27 mouse cellular contexts compared by ENCODE assay signal in genomic region chr11:45485950-45486349, GRCm38 (mm10).
DNase-seq lines count a peak whose midpoint lies in the region; ATAC-seq and TF ChIP-seq lines count a peak whose summit lies in the region.
"Had no signal": no experiment of that assay in that cellular context is flagged by ENCODE, and none has a peak within 500 bp of the region (broad histone marks: within the 10 kb centered on the region; RNA-seq: fewer than 3 reads in every experiment).

No protein-coding gene starts in this region.

- WGBS in limb, embryonic 11.5 days = 17% methylated on average over 4 of the region's 4 CpGs
- WGBS in limb, embryonic 14.5 days = 23% methylated on average over 4 of the region's 4 CpGs
- WGBS in midbrain, embryonic 15.5 days = 95% methylated on average over 4 of the region's 4 CpGs

- no peaks in the 10 kb centered on the region for H3K9me3 ChIP-seq in limb, embryonic 11.5 days (ENCODE audit: control insufficient read depth, low read length)
- no peaks in the 10 kb centered on the region for H3K9me3 ChIP-seq in limb, embryonic 14.5 days (ENCODE audit: control insufficient read depth, low read length)
- H3K9me3 ChIP-seq in midbrain, embryonic 15.5 days = no peaks in the 10 kb centered on the region
- H3K9me3 ChIP-seq: forebrain, embryonic 10.5 days; forebrain, embryonic 13.5 days; G1E; heart, embryonic 12.5 days; heart, embryonic 15.5 days had no signal

- no peaks in the 10 kb centered on the region for H3K27me3 ChIP-seq in limb, embryonic 11.5 days (ENCODE audit: control insufficient read depth, insufficient read depth, low read length)
- no peaks in the 10 kb centered on the region for H3K27me3 ChIP-seq in limb, embryonic 14.5 days (ENCODE audit: control insufficient read depth, insufficient read depth, low read length)
- no peaks in the 10 kb centered on the region for H3K27me3 ChIP-seq in midbrain, embryonic 15.5 days (replicated peaks)
- H3K27me3 ChIP-seq: CH12.LX; forebrain, embryonic 13.5 days; heart, embryonic 12.5 days; heart, embryonic 15.5 days; Patski had no signal

- H3K36me3 ChIP-seq in limb, embryonic 11.5 days (ENCODE audit: control insufficient read depth, insufficient read depth, low read length) = no peaks in the 10 kb centered on the region
- no peaks in the 10 kb centered on the region for H3K36me3 ChIP-seq in limb, embryonic 14.5 days (ENCODE audit: control insufficient read depth, insufficient read depth, low read length)
- no peaks in the 10 kb centered on the region for H3K36me3 ChIP-seq in midbrain, embryonic 15.5 days (replicated peaks)
- H3K36me3 ChIP-seq: forebrain, embryonic 10.5 days; G1E; heart, embryonic 12.5 days; heart, embryonic 15.5 days had no signal

- H3K4me2 ChIP-seq in limb, embryonic 11.5 days (ENCODE audit: low read depth, severe bottlenecking) = no peak overlapping the region
- no peak overlapping the region for H3K4me2 ChIP-seq in limb, embryonic 14.5 days (replicated peaks; ENCODE audit: low read depth, low read length, severe bottlenecking)
- H3K4me2 ChIP-seq in midbrain, embryonic 15.5 days = no peak overlapping the region
- H3K4me2 ChIP-seq: forebrain, embryonic 13.5 days; heart, embryonic 12.5 days; heart, embryonic 15.5 days; hindbrain, embryonic 14.5 days had no signal

- H3K4me1 ChIP-seq in limb, embryonic 11.5 days (ENCODE audit: control insufficient read depth, insufficient read depth, low read length) = peaks cover 11% of the 10 kb centered on the region; the same call in 1 of the 2 replicates
- peaks cover 16% of the 10 kb centered on the region for H3K4me1 ChIP-seq in limb, embryonic 14.5 days (ENCODE audit: control insufficient read depth, insufficient read depth, low read length)
- peaks cover under 1% of the 10 kb centered on the region; the same call in 1 of the 2 replicates for H3K4me1 ChIP-seq in midbrain, embryonic 15.5 days
- H3K4me1 ChIP-seq: heart, embryonic 12.5 days; heart, embryonic 15.5 days had no signal

- DNase-seq in heart, adult 11 months = peak; percentile 62
- DNase-seq in heart, postnatal 36 days = no peak
- peak; percentile 52 for DNase-seq in limb, embryonic 11.5 days (ENCODE audit: low spot score)
- no peak for DNase-seq in limb, embryonic 14.5 days (ENCODE audit: low spot score)
- no peak for DNase-seq in cerebellum, postnatal 36 days
- DNase-seq: adrenal gland, postnatal 10 days; adrenal gland, postnatal 36 days; B cell, adult 2 months; cerebellum, adult 18-20 months; cerebellum, adult 9-10 months; cerebellum, postnatal 14 days; gastrocnemius, adult 2 months; gastrocnemius, postnatal 14 days; heart, adult 18-20 months; heart, postnatal 10 days; heart, postnatal 4 days had no signal

- H3K27ac ChIP-seq in limb, embryonic 11.5 days (replicated peaks; ENCODE audit: low read depth, low read length) = no peak overlapping the region
- H3K27ac ChIP-seq in limb, embryonic 14.5 days (replicated peaks; ENCODE audit: low read depth, low read length) = no peak overlapping the region
- no peak overlapping the region for H3K27ac ChIP-seq in midbrain, embryonic 15.5 days
- H3K27ac ChIP-seq: forebrain, embryonic 10.5 days; forebrain, embryonic 13.5 days; gastrocnemius, adult 2 months; heart, embryonic 15.5 days; hindbrain, embryonic 14.5 days; hindbrain, postnatal 0 days had no signal

- no peak overlapping the region for H3K9ac ChIP-seq in limb, embryonic 11.5 days (ENCODE audit: low read length)
- H3K9ac ChIP-seq in limb, embryonic 14.5 days (ENCODE audit: low read depth, low read length, severe bottlenecking) = no peak overlapping the region
- H3K9ac ChIP-seq in midbrain, embryonic 15.5 days = no peak overlapping the region
- H3K9ac ChIP-seq: forebrain, embryonic 13.5 days; heart, embryonic 12.5 days; heart, embryonic 15.5 days; hindbrain, embryonic 14.5 days had no signal

- intact Hi-C loops in heart, postnatal 36 days (cut with DNase I) = no loop called here

- no peak overlapping the region for H3K4me3 ChIP-seq in limb, embryonic 11.5 days (ENCODE audit: low read depth, low read length)
- no peak overlapping the region for H3K4me3 ChIP-seq in limb, embryonic 14.5 days (replicated peaks; ENCODE audit: low read length)
- H3K4me3 ChIP-seq in midbrain, embryonic 15.5 days = no peak overlapping the region
- H3K4me3 ChIP-seq: forebrain, embryonic 10.5 days; forebrain, embryonic 13.5 days; gastrocnemius, adult 2 months; heart, embryonic 12.5 days; heart, embryonic 15.5 days had no signal

- TF ChIP-seq POLR2A in limb, embryonic 14.5 days (IDR thresholded peaks at IDR 0.05; ENCODE audit: borderline replicate concordance, extremely low read depth, insufficient read depth, insufficient read length) = no peak

- ATAC-seq in limb, embryonic 11.5 days (ENCODE audit: insufficient number of reproducible peaks, low FRiP score, low TSS enrichment, low read depth) = peak; percentile 65
- ATAC-seq in limb, embryonic 14.5 days (ENCODE audit: low FRiP score, low read depth) = 0 out of 2 replicates have a peak, but pooled peaks have one; percentile 30
- no peak for ATAC-seq in midbrain, embryonic 15.5 days (replicated peaks)
- ATAC-seq: forebrain, embryonic 13.5 days; forebrain, embryonic 16.5 days; hindbrain, postnatal 0 days; Patski had no signal

Comparison
In these comparisons a context has a peak if more than half of its experiments do, and no peak if none do; other contexts are left out.
1. DNase-seq: peak in heart, adult 11 months (single experiment) and limb, embryonic 11.5 days (single experiment); none in heart, postnatal 36 days (0 of 2), limb, embryonic 14.5 days (single experiment) and cerebellum, postnatal 36 days (0 of 2).